Mouse (Mus musculus) testis, adult 2 months (tissue): ENCODE results near the gene Hsd17b2.

Experiments used
- CTCF ChIP-seq: fragments of 200-500 bp; IDR thresholded peaks from 2 replicates; pipeline ENCODE4 v1.5.1; 2012; ENCODE audit warnings: low read depth, mild to moderate bottlenecking, inconsistent platforms, low read length, moderate library complexity; ENCODE audit not compliant: control insufficient read depth, insufficient read depth, insufficient replicate concordance
- POLR2A ChIP-seq: fragments of 200-500 bp; IDR thresholded peaks from 2 replicates; pipeline ENCODE4 v1.6.1; 2012; ENCODE audit warnings: low read depth, mild to moderate bottlenecking, inconsistent platforms, low read length, moderate library complexity; ENCODE audit not compliant: control insufficient read depth

DNA sequence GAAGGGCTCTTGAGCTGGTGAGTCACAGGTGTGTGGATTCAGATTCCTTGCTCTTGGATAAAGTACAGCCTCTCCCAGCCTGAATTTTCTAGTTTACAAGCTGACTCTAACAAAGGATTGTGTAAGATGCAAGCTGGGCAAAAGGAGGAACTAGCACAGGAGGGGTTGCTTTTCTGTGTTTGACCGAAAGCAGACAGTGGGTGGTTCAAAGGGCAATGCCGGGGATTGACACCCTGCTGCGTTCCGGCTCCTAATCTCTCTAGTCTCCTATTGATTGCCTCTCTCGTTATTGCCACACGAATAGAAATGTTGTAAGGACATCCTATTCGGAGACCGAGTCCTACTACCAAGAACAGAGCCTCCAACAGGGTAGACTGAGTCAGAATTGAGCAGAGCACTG is 1.0 kb upstream of the Hsd17b2 start:
- no peak for TF ChIP-seq CTCF
- TF ChIP-seq POLR2A, result no peak
